Mouse (Mus musculus) MEL (cell line): ENCODE results near the gene Kirrel3. TPM values are rescaled to one million over a fixed set of nuclear protein-coding genes. Genes with fewer than 3 reads are reported as not detected.

Source experiments
- DNase-seq: peaks from one replicate; pipeline ENCODE4 v3.0.0; 2011; ENCODE audit warnings: low read depth, low spot score
- H3K27ac ChIP-seq: 2 replicates; pipeline ENCODE4 v1.5.1; 2012; ENCODE audit warnings: low read depth, mild to moderate bottlenecking, control low read depth, low read length, moderate library complexity; ENCODE audit not compliant: control insufficient read depth
- H3K27me3 ChIP-seq, 2 experiments: fragments of 150-350 bp in 1 of 2; sonication (generic) in 1 of 2; 2 replicates each; pipeline ENCODE4 v1.6.1; 2012; ENCODE audit warnings: low read length in 2 of 2, mild to moderate bottlenecking in 2 of 2, improper control_type of control experiment in 1 of 2, moderate library complexity in 1 of 2; ENCODE audit not compliant: insufficient read depth in 2 of 2, control insufficient read depth in 1 of 2
- H3K36me3 ChIP-seq, 2 experiments: 2 replicates each; pipeline ENCODE4 v1.6.1; 2012 to 2014; ENCODE audit warnings: low read length in 2 of 2, improper control_type of control experiment in 1 of 2, inconsistent platforms in 1 of 2, mild to moderate bottlenecking in 1 of 2; ENCODE audit not compliant: insufficient read depth in 2 of 2, control insufficient read depth in 1 of 2
- H3K4me1 ChIP-seq, 2 experiments: fragments of 150-350 bp in 1 of 2; sonication (generic) in 1 of 2; 2 replicates each; pipeline ENCODE4 v1.6.1; 2012; ENCODE audit warnings: low read length in 2 of 2, improper control_type of control experiment in 1 of 2, mild to moderate bottlenecking in 1 of 2; ENCODE audit not compliant: insufficient read depth in 2 of 2, control insufficient read depth in 1 of 2
- H3K4me3 ChIP-seq, 2 experiments: fragments of 150-350 bp in 1 of 2; sonication (generic) in 1 of 2; 2 replicates each; pipeline ENCODE4 v1.5.1; 2012; ENCODE audit warnings: low read depth in 2 of 2, low read length in 2 of 2, mild to moderate bottlenecking in 2 of 2, moderate library complexity in 2 of 2, control low read depth in 1 of 2, improper control_type of control experiment in 1 of 2; ENCODE audit not compliant: control insufficient read depth in 1 of 2, insufficient read depth in 1 of 2
- H3K79me2 ChIP-seq: 2 replicates; pipeline ENCODE4 v1.6.1; 2012; ENCODE audit warnings: mild to moderate bottlenecking, low read length, moderate library complexity; ENCODE audit not compliant: control insufficient read depth, poor library complexity, insufficient read depth
- H3K9ac ChIP-seq: 2 replicates; pipeline ENCODE4 v1.6.1; 2012; ENCODE audit warnings: low read depth, mild to moderate bottlenecking, control low read depth, low read length, moderate library complexity; ENCODE audit not compliant: control insufficient read depth, poor library complexity, severe bottlenecking
- H3K9me3 ChIP-seq: fragments of 150-350 bp; sonication (generic); replicated peaks from 2 replicates; pipeline ENCODE4 v1.6.1; 2012; ENCODE audit warnings: mild to moderate bottlenecking, low read length, improper control_type of control experiment, moderate library complexity; ENCODE audit not compliant: insufficient read depth
- CHD1 ChIP-seq: IDR thresholded peaks from 2 replicates; pipeline ENCODE4 v1.6.1; 2012; ENCODE audit warnings: low read depth, mild to moderate bottlenecking, inconsistent platforms, low read length, improper control_type of control experiment
- CTCF ChIP-seq, 3 experiments: IDR thresholded peaks in 2 of 3; conservative IDR thresholded peaks in 1 of 3; 2 replicates each; pipeline ENCODE4 v1.5.1; 2011 to 2012; ENCODE audit warnings: low read length in 3 of 3, low read depth in 2 of 3, mild to moderate bottlenecking in 2 of 3, improper control_type of control experiment in 1 of 3, inconsistent platforms in 1 of 3, mixed read lengths in 1 of 3, moderate library complexity in 1 of 3; ENCODE audit not compliant: control insufficient read depth in 1 of 3, insufficient read depth in 1 of 3, poor library complexity in 1 of 3, severe bottlenecking in 1 of 3
- E2F4 ChIP-seq: IDR thresholded peaks from 2 replicates; pipeline ENCODE4 v1.6.1; 2011; ENCODE audit warnings: low read depth, low read length, improper control_type of control experiment, borderline replicate concordance
- ETS1 ChIP-seq: IDR thresholded peaks from 2 replicates; pipeline ENCODE4 v1.6.1; 2012; ENCODE audit warnings: low read depth, mild to moderate bottlenecking, inconsistent platforms, low read length, improper control_type of control experiment, moderate library complexity
- GABPA ChIP-seq: IDR thresholded peaks from 2 replicates; pipeline ENCODE4 v1.6.1; 2012; ENCODE audit warnings: low read depth, mild to moderate bottlenecking, inconsistent platforms, low read length, improper control_type of control experiment, moderate library complexity
- GATA1 ChIP-seq: IDR thresholded peaks from 2 replicates; pipeline ENCODE4 v1.6.1; 2011; ENCODE audit warnings: low read depth, low read length, improper control_type of control experiment
- MAFK ChIP-seq: IDR thresholded peaks from 2 replicates; pipeline ENCODE4 v1.6.1; 2011; ENCODE audit warnings: low read depth, mild to moderate bottlenecking, low read length, improper control_type of control experiment, borderline replicate concordance
- MAX ChIP-seq: IDR thresholded peaks from 2 replicates; pipeline ENCODE4 v1.6.1; 2011; ENCODE audit warnings: low read length, improper control_type of control experiment
- MAZ ChIP-seq: IDR thresholded peaks from 2 replicates; pipeline ENCODE4 v1.6.1; 2012; ENCODE audit warnings: low read depth, mild to moderate bottlenecking, inconsistent platforms, low read length, improper control_type of control experiment
- MYB ChIP-seq: IDR thresholded peaks from 2 replicates; pipeline ENCODE4 v1.6.1; 2011; ENCODE audit warnings: mild to moderate bottlenecking, low read depth, low read length, improper control_type of control experiment
- MYC ChIP-seq: IDR thresholded peaks from 2 replicates; pipeline ENCODE4 v1.6.1; 2011; ENCODE audit warnings: low read depth, mild to moderate bottlenecking, low read length, improper control_type of control experiment, moderate library complexity
- NRF1 ChIP-seq: IDR thresholded peaks from 2 replicates; pipeline ENCODE4 v1.6.1; 2014; ENCODE audit warnings: low read depth, mild to moderate bottlenecking, inconsistent platforms, low read length, improper control_type of control experiment, moderate library complexity; ENCODE audit not compliant: poor library complexity, insufficient read depth, severe bottlenecking
- POLR2A ChIP-seq, 2 experiments: IDR thresholded peaks; 2 replicates each; pipeline ENCODE4 v1.6.1; 2011 to 2012; ENCODE audit warnings: low read length in 2 of 2, mild to moderate bottlenecking in 2 of 2, control low read depth in 1 of 2, improper control_type of control experiment in 1 of 2, low read depth in 1 of 2, moderate library complexity in 1 of 2; ENCODE audit not compliant: control insufficient read depth in 1 of 2, insufficient read depth in 1 of 2, poor library complexity in 1 of 2
- POLR2AphosphoS2 ChIP-seq: IDR thresholded peaks from 2 replicates; pipeline ENCODE4 v1.6.1; 2011; ENCODE audit warnings: low read length, improper control_type of control experiment
- POLR2AphosphoS5 ChIP-seq: IDR thresholded peaks from 2 replicates; pipeline ENCODE4 v1.6.1; 2012; ENCODE audit warnings: low read depth, borderline replicate concordance, mild to moderate bottlenecking, inconsistent platforms, low read length, moderate library complexity, mixed read lengths
- RAD21 ChIP-seq: IDR thresholded peaks from 2 replicates; pipeline ENCODE4 v1.6.1; 2011; ENCODE audit warnings: mild to moderate bottlenecking, low read depth, low read length, improper control_type of control experiment
- TCF12 ChIP-seq: IDR thresholded peaks from 2 replicates; pipeline ENCODE4 v1.6.1; 2014; ENCODE audit warnings: low read depth, mild to moderate bottlenecking, inconsistent platforms, low read length, improper control_type of control experiment, moderate library complexity
- UBTF ChIP-seq: IDR thresholded peaks from 2 replicates; pipeline ENCODE4 v1.6.1; 2012; ENCODE audit warnings: low read depth, mild to moderate bottlenecking, inconsistent platforms, low read length, improper control_type of control experiment, moderate library complexity, borderline replicate concordance; ENCODE audit not compliant: insufficient read depth
- USF1 ChIP-seq: IDR thresholded peaks from 2 replicates; pipeline ENCODE4 v1.6.1; 2014; ENCODE audit warnings: low read depth, mild to moderate bottlenecking, inconsistent platforms, low read length, improper control_type of control experiment, moderate library complexity
- USF2 ChIP-seq, 2 experiments: IDR thresholded peaks; 2 replicates each; pipeline ENCODE4 v1.6.1; 2011 to 2012; ENCODE audit warnings: improper control_type of control experiment in 2 of 2, low read length in 2 of 2, borderline replicate concordance in 1 of 2, inconsistent platforms in 1 of 2, low read depth in 1 of 2, mild to moderate bottlenecking in 1 of 2; ENCODE audit not compliant: insufficient read depth in 1 of 2
- ZC3H11A ChIP-seq: IDR thresholded peaks from 2 replicates; pipeline ENCODE4 v1.6.1; 2012; ENCODE audit warnings: low read depth, mild to moderate bottlenecking, inconsistent platforms, low read length, improper control_type of control experiment
- polyA plus RNA-seq, 2 experiments: library from polyadenylated mRNA; stranded (reverse) in 1 of 2; unstranded in 1 of 2; fragments of >175 nt in 1 of 2; fragments of >200 nt in 1 of 2; gene quantifications; 2 replicates each; pipeline versions ENCODE4 v1.2.1 to v1.2.4; 2012; ENCODE audit warnings: low replicate concordance in 2 of 2, low read depth in 1 of 2; ENCODE audit not compliant: insufficient read length in 2 of 2, insufficient read depth in 1 of 2, missing spikeins in 1 of 2
- total RNA-seq: library from RNA; depleted of rRNA; stranded (reverse); fragments of 300-350 nt; gene quantifications from 2 replicates; pipeline ENCODE4 v1.2.3, GENCODE M21; 2012

The Kirrel3 gene
- total and polyA plus RNA-seq, 3 experiments = 0.06 TPM; not detected in 2

DNA sequence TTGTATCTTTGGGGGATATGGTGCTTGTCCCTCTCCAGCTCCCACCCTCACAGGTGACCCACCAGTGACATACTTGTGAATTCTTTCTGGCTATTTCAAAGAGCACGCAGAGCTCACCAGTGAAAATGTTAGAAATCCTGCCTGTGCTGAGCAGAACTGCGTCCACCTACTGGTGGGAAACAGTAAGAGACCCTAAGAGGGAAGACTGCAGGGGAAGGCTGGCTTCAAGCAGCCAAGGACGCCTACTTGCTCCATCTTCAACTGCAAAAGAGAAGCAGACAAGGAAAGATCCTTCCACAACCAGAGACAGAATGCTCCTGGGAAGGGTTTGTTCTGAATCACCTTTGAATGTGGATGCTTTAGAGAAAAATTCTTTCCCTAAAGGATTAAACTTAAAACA is 16.5 kb upstream of the Kirrel3 start:
- Histone ChIP-seq H3K4me1 (no peaks in the 10 kb centered on the region), H3K27me3 (no peaks in the 10 kb centered on the region), H3K9ac (no peak overlapping the region), H3K36me3 (no peaks in the 10 kb centered on the region), H3K79me2 (no peaks in the 10 kb centered on the region), H3K9me3 (no peaks in the 10 kb centered on the region), H3K27ac (no peak overlapping the region), H3K4me3 (no peak overlapping the region)
- DNase-seq = no peak
- no peak for TF ChIP-seq MAZ
- TF ChIP-seq POLR2AphosphoS5 = no peak
- TF ChIP-seq USF1 = no peak
- no peak for TF ChIP-seq NRF1
- no peak for TF ChIP-seq MYC
- no peak for TF ChIP-seq GATA1
- no peak for TF ChIP-seq RAD21
- no peak for TF ChIP-seq MYB
- no peak for TF ChIP-seq POLR2AphosphoS2
- no peak for TF ChIP-seq USF2 (IDR thresholded peaks at IDR 0.05; ENCODE audit: borderline replicate concordance in 1 of 2, insufficient read depth in 1 of 2, low read depth in 1 of 2, low read length in 2 of 2)
- no peak for TF ChIP-seq POLR2A (IDR thresholded peaks at IDR 0.05; ENCODE audit: control insufficient read depth in 1 of 2, insufficient read depth in 1 of 2, low read depth in 1 of 2, low read length in 2 of 2, poor library complexity in 1 of 2)
- TF ChIP-seq GABPA = no peak
- no peak for TF ChIP-seq ETS1
- TF ChIP-seq UBTF = no peak
- no peak for TF ChIP-seq MAX

DNA sequence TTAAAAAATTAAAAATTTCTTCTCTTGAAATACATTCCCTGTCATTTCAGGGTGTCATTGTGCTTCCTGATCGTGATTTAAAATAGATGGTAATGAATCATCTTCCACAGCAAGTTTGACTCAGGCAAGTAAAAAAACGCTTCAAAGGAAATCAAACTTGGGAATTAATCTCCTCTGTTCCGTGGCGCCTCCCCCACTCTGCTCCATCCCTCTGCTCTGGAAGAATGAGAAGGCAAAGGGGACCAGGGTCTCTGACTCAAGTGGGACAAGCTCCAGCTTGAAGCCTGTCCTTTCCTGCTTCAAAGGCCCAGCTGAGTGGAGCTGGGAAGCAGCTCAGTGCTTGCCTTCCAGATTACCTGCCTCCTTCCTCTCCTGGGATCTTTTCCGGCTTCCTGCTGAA is 9.5 kb upstream of the Kirrel3 start:
- no peaks in the 10 kb centered on the region for H3K4me1 ChIP-seq
- H3K27me3 ChIP-seq = no peaks in the 10 kb centered on the region
- TF ChIP-seq ZC3H11A (no peak), CTCF (IDR thresholded peaks at IDR 0.05 in 2 of 3, conservative IDR thresholded peaks at IDR 0.05 in 1 of 3; ENCODE audit: control insufficient read depth in 1 of 3, insufficient read depth in 1 of 3, low read depth in 2 of 3, low read length in 3 of 3, poor library complexity in 1 of 3, severe bottlenecking in 1 of 3) (no peak), CHD1 (no peak), MAFK (no peak), USF1 (no peak), E2F4 (no peak), TCF12 (no peak)
- no peaks in the 10 kb centered on the region for H3K9me3 ChIP-seq
- DNase-seq = no peak
- H3K27ac ChIP-seq = no peak overlapping the region
- no peak overlapping the region for H3K4me3 ChIP-seq
- no peak overlapping the region for H3K9ac ChIP-seq
- H3K36me3 ChIP-seq = no peaks in the 10 kb centered on the region
- no peaks in the 10 kb centered on the region for H3K79me2 ChIP-seq
